Mouse (Mus musculus) liver, postnatal 0 days (tissue): Measurements from ENCODE around the gene Hsf5.

Experiments used
- CTCF ChIP-seq: sonication (generic); IDR thresholded peaks from 2 replicates; pipeline ENCODE4 v1.5.1; 2016; ENCODE audit warnings: antibody characterized with exemption, low read depth
- EP300 ChIP-seq: IDR thresholded peaks from 2 replicates; pipeline ENCODE4 v1.6.1; 2016; ENCODE audit warnings: antibody characterized with exemption, low read depth, mild to moderate bottlenecking

DNA sequence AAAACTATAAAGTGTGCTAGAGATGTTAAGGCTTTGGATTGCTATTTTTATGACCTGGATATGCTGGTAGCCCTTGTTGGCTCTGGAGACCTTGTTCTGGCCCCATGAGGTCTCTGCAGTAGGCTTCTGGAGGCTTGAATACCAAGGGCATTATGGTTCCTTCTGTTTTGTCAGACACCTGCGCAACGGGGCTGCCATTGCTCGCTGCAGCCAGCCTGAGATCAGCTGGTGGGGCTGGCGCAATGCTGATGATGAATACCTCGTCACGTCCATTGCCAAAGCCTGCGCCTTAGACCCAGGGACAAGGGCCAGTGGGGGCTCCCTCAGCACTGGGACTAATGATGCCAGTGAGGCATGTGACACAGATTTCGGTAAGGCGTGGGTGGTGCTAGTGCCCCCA, 14.7 kb upstream of the Hsf5 start:
- TF ChIP-seq CTCF (no peak), EP300 (no peak)
